Mouse (Mus musculus) limb, embryonic 12.5 days (tissue): Measurements from ENCODE around the gene Senp7. TPM values are rescaled to one million over a fixed set of nuclear protein-coding genes. Genes with fewer than 3 reads are reported as not detected.
"Not testable (repeated sequence)": the region's sequence is repeated elsewhere in the genome, so short reads cannot be mapped to it uniquely, and the experiment has no call there.

Source experiments
- ATAC-seq: fragments of 200-750 bp; cut with Nextera tagmentation; 2 replicates; pipeline ENCODE4 v1.8.0; 2017; ENCODE audit warnings: low read depth, moderate TSS enrichment; ENCODE audit not compliant: insufficient number of reproducible peaks, insufficient read depth, low FRiP score, low TSS enrichment
- H3K27ac ChIP-seq: fragments of 300-500 bp; sonication (generic); 2 replicates; pipeline ENCODE4 v1.5.1; 2016; ENCODE audit warnings: mild to moderate bottlenecking, moderate library complexity
- H3K27me3 ChIP-seq: fragments of 300-500 bp; sonication (generic); 2 replicates; pipeline ENCODE4 v1.6.1; 2016; ENCODE audit warnings: mild to moderate bottlenecking, moderate library complexity
- H3K36me3 ChIP-seq: fragments of 300-500 bp; sonication (generic); 2 replicates; pipeline ENCODE4 v1.6.1; 2016; ENCODE audit warnings: mild to moderate bottlenecking, moderate library complexity
- H3K4me1 ChIP-seq: fragments of 300-500 bp; sonication (generic); replicated peaks from 2 replicates; pipeline ENCODE4 v1.6.1; 2016
- H3K4me2 ChIP-seq: fragments of 300-500 bp; sonication (generic); 2 replicates; pipeline ENCODE4 v1.6.1; 2016; ENCODE audit warnings: mild to moderate bottlenecking, moderate library complexity
- H3K4me3 ChIP-seq: fragments of 300-500 bp; sonication (generic); replicated peaks from 2 replicates; pipeline ENCODE4 v1.5.1; 2016; ENCODE audit warnings: mild to moderate bottlenecking
- H3K9ac ChIP-seq: fragments of 300-500 bp; sonication (generic); replicated peaks from 2 replicates; pipeline ENCODE4 v1.6.1; 2016; ENCODE audit warnings: mild to moderate bottlenecking, moderate library complexity
- H3K9me3 ChIP-seq: fragments of 300-500 bp; sonication (generic); 2 replicates; pipeline ENCODE4 v1.6.1; 2016; ENCODE audit warnings: mild to moderate bottlenecking, moderate library complexity
- WGBS: fragments of 180-500 bp; shearing (Covaris S2); methylation state at CpG from one replicate; pipeline ENCODE4 v1.1.7; 2016; 5-methylcytosine and 5-hydroxymethylcytosine counted together
- polyA plus RNA-seq: library from polyadenylated mRNA; unstranded; fragments of >200 nt; fragmentation: Nextera tagmentation; extraction: Ambion mirVana; gene quantifications from 2 replicates; pipeline ENCODE4 v1.2.1, GENCODE M21; 2016

Senp7 gene
- polyA plus RNA-seq, 1 experiment from 2014 or later, result 39.2 TPM

DNA sequence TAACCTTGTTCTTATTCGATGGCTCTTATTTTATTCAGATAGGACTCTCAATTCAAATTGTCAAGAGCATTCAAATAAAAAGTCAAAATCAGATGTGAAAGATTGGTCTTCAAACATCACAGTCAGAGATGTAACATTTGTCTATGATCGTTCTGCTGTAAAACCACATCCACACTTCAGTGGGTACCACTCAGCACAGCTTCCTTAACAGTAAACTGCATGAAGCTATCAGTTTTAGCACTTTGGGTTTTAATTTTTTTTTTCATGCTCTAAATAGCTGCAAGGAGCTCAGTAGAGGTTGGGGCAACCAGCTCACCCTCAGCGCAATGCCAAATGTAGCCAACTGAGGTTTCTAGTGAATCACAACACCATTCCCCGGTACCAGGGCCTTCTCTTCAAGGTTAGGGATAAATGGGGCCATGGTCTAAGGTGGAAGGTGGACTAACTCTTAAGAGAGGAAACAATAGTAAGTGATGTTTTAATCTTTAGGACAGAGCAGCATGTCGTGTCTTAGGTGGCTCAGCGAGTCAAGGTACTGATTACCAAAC, 20.5 kb downstream of the Senp7 start:
- H3K27ac ChIP-seq, result no peak overlapping the region
- WGBS, result 89% methylated on average over 6 of the region's 6 CpGs
- no peak overlapping the region for H3K4me2 ChIP-seq
- ATAC-seq, result no peak
- H3K27me3 ChIP-seq, result no peaks in the 10 kb centered on the region
- H3K36me3 ChIP-seq, result no peaks in the 10 kb centered on the region
- no peak overlapping the region for H3K4me3 ChIP-seq
- H3K9me3 ChIP-seq, result no peaks in the 10 kb centered on the region
- H3K4me1 ChIP-seq, result no peaks in the 10 kb centered on the region
- no peak overlapping the region for H3K9ac ChIP-seq

DNA sequence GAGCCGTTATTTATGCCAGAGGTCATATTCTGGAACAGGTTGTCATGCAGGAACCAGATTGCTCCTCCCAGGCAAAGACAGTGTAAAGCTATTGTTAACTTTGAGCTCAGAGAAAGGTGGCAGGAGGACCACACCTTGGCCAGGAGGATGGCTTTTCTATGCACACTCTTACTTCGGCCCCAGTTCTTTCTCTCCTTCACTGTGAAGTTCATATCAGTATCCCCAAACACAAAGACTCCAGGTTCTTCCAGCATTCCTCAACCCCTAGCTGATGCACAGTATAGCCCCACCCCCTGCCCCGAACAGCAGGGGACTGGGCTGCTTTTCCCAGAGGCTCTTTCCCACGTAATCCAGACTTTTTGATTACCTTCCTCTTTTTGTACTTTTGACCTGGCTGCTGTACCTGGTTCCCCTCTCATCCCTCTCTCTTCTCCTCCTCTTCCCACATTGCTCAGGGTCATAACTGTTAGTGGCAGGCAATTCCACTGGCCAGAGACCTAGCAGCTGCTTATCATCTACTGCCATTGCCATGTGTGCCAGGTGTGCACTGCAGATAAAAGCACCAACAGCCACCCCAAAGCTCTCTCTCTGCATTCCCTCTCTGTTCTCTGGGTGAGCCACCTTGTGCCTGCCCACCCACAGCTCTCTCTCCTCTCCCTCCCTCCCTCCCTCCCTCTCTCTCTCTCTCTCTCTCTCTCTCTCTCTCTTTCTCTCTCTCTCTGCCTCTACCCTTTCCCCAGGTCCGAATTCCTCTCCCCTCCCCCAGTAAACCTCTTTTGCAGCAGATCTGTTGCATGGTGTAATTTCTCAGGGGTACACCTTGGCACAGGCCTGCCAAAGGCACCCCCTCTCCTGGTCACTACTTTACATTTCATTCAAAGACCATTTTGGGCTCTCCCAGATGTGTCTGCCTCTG, 23.4 kb downstream of the Senp7 start:
- ATAC-seq, result no peak
- WGBS, result 42% methylated on average over 5 of the region's 5 CpGs
- no peak overlapping the region for H3K27ac ChIP-seq

DNA sequence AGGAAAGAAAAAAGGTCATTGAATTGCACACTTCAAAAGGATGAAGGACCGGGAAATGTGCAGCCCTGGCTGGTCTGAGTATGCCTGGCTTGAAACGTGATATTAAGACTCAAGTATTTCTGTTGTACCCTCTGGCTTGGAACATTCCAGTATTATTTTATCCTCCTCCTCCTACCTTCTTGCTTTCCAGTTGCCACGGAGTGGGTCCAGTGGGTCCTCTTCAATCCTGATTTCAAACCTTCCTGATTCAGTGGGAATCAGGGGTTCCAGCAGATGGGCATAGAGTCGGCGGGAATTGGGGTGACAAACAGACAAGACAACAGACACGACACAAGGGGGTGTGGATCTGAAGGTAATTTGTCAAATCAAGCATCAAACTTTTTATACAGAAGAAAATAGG, 24.4 kb downstream of the Senp7 start:
- Histone ChIP-seq H3K4me3 (no peak overlapping the region), H3K36me3 (no peaks in the 10 kb centered on the region), H3K9me3 (no peaks in the 10 kb centered on the region), H3K4me2 (no peak overlapping the region), H3K27ac (no peak overlapping the region), H3K9ac (no peak overlapping the region), H3K27me3 (no peaks in the 10 kb centered on the region), H3K4me1 (no peaks in the 10 kb centered on the region; the same call in 1 of the 2 replicates)
- ATAC-seq, result no peak
- WGBS, result 85% methylated on average over 6 of the region's 6 CpGs

More for the DNA sequence above, 23.4 kb downstream of the Senp7 start:
- no peaks in the 10 kb centered on the region for H3K27me3 ChIP-seq
- H3K4me3 ChIP-seq, result no peak overlapping the region
- no peaks in the 10 kb centered on the region; the same call in 1 of the 2 replicates for H3K4me1 ChIP-seq
- no peak overlapping the region for H3K4me2 ChIP-seq
- no peaks in the 10 kb centered on the region for H3K36me3 ChIP-seq
- H3K9ac ChIP-seq, result no peak overlapping the region
- no peaks in the 10 kb centered on the region for H3K9me3 ChIP-seq

DNA sequence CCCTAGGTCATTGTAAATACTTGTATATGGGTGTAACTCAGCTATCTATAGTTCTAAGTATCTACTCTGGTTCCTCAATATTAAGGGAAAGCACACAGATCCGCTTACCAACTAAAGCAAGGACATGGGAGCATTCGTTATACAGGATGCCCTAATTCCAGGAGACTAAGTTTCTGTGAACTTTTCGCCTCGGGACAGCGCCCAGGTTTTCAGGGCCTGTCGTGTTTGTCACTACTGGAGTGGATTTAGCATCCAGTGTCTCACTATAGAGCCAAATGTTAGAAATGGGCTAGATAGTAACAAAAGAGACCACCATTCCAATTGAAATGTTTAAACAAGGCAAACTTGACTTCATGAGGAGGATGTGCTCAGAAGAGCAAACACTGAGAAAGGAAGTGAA, 25.0 kb downstream of the Senp7 start:
- not testable (repeated sequence) for H3K4me3 ChIP-seq, H3K9me3 ChIP-seq, H3K27ac ChIP-seq, H3K27me3 ChIP-seq, H3K4me2 ChIP-seq, H3K9ac ChIP-seq, H3K36me3 ChIP-seq, ATAC-seq, H3K4me1 ChIP-seq
- 91% methylated on average over 6 of the region's 6 CpGs for WGBS

DNA sequence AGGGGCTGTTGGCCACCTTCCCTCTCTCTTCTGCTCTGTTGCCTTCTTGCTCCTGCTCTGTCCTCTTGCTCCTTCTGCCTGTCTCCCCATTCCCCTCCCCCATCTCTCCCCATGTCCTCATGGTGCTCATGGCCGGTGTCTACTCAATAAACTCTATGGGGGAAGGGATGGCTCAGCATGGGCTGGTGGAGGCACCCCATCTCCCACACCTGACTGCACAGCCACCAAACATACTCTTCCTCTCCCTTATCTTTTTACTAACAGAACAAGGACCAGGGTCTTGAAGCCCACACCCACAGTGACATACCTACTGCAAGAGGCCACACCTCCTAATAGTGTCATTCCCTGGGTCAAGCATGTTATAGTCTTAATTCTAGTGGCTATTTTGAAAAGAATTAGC, 26.0 kb downstream of the Senp7 start:
- Histone ChIP-seq H3K4me1 (no peaks in the 10 kb centered on the region; the same call in 1 of the 2 replicates), H3K27me3 (no peaks in the 10 kb centered on the region), H3K4me3 (no peak overlapping the region), H3K27ac (no peak overlapping the region), H3K9ac (no peak overlapping the region), H3K36me3 (peaks cover 3% of the 10 kb centered on the region; the same call in 1 of the 2 replicates), H3K9me3 (no peaks in the 10 kb centered on the region), H3K4me2 (no peak overlapping the region)
- ATAC-seq, result no peak
- WGBS, result 84% methylated on average over 1 of the region's 1 CpGs

DNA sequence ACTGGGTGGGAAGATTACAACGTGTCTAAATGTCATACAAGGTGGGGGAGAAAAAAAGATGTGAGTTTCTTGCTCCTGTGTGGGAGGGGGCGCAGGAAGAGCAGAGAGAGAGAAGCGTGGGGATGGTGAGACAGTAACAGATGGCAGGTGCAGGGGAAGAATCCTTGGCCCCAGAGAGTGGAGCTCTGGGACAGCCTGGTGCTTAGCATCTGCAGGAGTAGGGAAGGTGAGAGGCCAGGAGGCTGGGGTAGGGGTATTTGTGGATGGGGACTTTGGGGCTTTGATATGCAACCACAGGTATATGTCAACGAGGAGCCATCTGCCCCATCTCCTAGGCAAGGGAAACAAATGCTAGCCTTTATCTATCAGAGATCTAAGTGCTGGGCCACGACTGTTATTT, 26.4 kb downstream of the Senp7 start:
- no peaks in the 10 kb centered on the region for H3K9me3 ChIP-seq
- 0 out of 2 replicates have a peak overlapping the region, but pooled peaks have one; percentile 89 for H3K27ac ChIP-seq
- H3K4me2 ChIP-seq, result peak overlapping the region; percentile 57; the same call in 1 of the 2 replicates
- no peaks in the 10 kb centered on the region for H3K27me3 ChIP-seq
- no peak overlapping the region; the same call in 1 of the 2 replicates for H3K9ac ChIP-seq
- 76% methylated on average over 5 of the region's 5 CpGs for WGBS
- no peaks in the 10 kb centered on the region; the same call in 1 of the 2 replicates for H3K4me1 ChIP-seq
- ATAC-seq, result no peak
- no peak overlapping the region for H3K4me3 ChIP-seq
- H3K36me3 ChIP-seq, result peaks cover 3% of the 10 kb centered on the region; the same call in 1 of the 2 replicates

DNA sequence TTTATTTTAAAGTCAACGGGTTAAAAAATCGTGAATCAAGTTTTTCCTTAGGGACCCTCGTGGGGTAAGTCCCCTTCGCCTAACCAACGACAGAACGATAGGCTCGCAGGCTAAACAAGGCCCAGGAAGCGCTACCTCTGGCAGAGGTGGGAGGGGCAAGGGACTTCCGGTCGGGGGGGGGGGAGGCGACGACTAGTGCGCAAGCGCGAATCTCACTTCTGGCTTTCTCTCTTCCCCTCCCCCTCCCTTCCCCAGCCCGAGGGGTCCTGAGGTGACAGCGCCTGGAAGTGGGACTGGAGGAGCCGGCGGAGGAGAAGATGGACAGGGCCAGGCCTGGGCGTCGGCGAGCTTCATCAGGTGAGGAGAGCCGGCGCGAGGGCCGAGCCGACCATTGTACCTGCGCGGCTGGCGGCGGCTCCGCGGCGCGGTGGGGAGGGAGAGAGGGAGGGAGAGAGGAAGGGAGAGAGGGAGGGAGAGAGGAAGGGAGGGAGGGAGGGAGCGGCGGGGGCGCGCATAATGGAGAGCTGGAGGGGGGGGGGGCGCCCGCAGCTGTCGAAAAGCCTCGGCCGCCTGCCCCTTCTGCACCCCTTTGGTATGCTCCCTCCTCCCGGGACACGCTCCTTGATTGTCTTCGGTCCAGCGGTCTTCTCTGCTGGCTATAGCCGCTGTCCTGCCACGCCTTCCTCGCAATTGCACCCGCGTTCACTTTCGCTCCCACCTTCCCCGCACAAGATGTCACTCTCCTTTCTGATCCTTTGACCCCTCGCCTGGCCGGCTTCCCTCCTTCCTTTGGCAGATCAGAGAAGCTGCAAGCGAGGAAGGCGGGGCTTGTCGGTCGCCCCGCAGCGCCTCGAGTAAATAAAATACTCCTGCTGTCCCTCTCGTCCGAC, 27.3 kb downstream of the Senp7 start:
- peak; percentile 90 for ATAC-seq
- no peaks in the 10 kb centered on the region for H3K9me3 ChIP-seq
- under 1% methylated on average over 54 of the region's 66 CpGs for WGBS

DNA sequence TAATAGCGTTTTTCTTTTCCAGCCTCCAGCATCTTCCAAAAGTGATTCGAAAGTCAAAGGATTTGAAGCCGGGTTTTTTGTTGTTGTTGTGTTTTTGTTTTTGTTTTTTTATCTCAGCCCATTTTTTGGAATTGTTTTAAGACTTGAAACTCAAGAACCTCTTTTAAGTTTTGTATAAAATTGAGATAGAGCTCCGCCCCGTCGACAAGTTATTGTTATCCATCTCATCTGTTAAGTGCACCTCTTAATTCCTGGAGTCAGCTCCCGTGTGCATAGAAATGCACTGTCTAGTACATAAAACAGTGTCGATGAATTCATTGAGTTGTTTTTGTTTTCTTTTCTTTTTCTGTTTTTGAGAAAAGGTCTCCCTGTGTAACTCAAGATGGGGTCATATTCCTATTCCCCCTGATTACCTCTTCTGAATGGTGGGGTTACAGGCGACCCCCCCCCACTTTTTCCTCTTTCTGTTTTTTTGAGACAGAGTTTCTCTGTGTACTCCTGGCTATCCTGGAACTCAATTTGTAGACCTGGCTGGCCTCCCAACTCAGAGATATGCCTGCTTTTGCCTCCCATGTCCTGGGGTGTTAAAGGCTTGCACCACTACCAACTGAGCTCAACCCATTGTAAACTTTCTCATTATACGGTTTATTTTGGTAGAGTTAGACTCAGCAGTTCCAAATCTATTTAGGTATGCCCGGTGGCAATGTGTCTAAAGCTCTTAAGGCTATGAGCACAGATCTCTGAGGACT, 28.2 kb downstream of the Senp7 start:
- Histone ChIP-seq H3K4me3 (peak overlapping the region; percentile 73), H3K9ac (peak overlapping the region; percentile 78), H3K4me2 (peak overlapping the region; percentile 57), H3K36me3 (peaks cover 3% of the 10 kb centered on the region; the same call in 1 of the 2 replicates), H3K4me1 (no peaks in the 10 kb centered on the region; the same call in 1 of the 2 replicates), H3K9me3 (no peaks in the 10 kb centered on the region), H3K27me3 (no peaks in the 10 kb centered on the region), H3K27ac (peak overlapping the region; percentile 89)
- no peak for ATAC-seq
- 14% methylated on average over 11 of the region's 11 CpGs for WGBS

More for the DNA sequence above, 27.3 kb downstream of the Senp7 start:
- H3K27ac ChIP-seq, result peak overlapping the region; percentile 89
- peaks cover 3% of the 10 kb centered on the region; the same call in 1 of the 2 replicates for H3K36me3 ChIP-seq
- H3K4me2 ChIP-seq, result peak overlapping the region; percentile 57
- no peaks in the 10 kb centered on the region; the same call in 1 of the 2 replicates for H3K4me1 ChIP-seq
- peak overlapping the region; percentile 73 for H3K4me3 ChIP-seq
- peak overlapping the region; percentile 78 for H3K9ac ChIP-seq
- H3K27me3 ChIP-seq, result no peaks in the 10 kb centered on the region

DNA sequence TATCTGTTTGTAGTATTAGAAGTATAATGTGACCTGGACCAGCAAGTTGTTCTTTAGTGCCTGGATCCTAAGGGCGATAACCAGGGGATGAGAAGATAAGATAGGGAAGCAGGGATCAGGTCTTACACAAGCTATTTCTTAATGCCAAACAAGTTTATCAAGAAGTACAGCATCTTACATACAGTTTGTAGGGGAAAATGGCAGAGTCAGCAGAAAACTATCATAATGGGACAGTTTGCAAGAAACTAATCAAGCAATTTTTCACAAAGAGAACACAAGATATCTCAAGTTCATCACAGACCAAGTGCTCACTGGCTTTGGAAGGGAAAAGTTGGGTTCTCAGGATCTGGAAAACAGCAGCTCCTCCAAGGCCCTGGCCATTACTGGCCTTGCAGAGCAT, 31.3 kb downstream of the Senp7 start:
- no peak overlapping the region for H3K4me2 ChIP-seq
- no peaks in the 10 kb centered on the region; the same call in 1 of the 2 replicates for H3K4me1 ChIP-seq
- H3K27ac ChIP-seq, result no peak overlapping the region
- H3K4me3 ChIP-seq, result no peak overlapping the region
- WGBS, result 100% methylated on average over 1 of the region's 1 CpGs
- no peak for ATAC-seq
- no peaks in the 10 kb centered on the region for H3K27me3 ChIP-seq
- no peaks in the 10 kb centered on the region for H3K9me3 ChIP-seq
- peaks cover 15% of the 10 kb centered on the region; the same call in 1 of the 2 replicates for H3K36me3 ChIP-seq
- H3K9ac ChIP-seq, result no peak overlapping the region

DNA sequence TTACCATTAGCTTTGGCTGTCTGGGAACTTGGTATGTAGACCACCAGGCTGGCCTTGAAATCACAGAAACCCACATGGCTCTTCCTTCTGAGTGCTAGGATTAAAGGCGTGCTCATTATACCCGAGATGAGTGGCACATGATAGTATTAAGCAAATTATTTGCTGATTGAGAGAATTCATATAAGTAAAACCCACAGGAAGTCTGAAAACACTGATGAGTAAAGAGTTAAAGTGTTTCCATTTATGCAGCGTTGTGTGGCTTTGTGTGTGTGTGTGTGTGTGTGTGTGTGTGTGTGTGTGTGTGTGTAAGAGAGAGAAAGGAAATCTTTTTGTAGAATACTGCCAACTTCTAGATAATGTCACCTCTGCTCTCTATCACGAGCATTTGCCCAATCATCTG, 33.6 kb downstream of the Senp7 start:
- no peak overlapping the region for H3K9ac ChIP-seq
- no peak for ATAC-seq
- no peaks in the 10 kb centered on the region for H3K9me3 ChIP-seq
- H3K4me1 ChIP-seq, result no peaks in the 10 kb centered on the region
- H3K27me3 ChIP-seq, result no peaks in the 10 kb centered on the region
- no peak overlapping the region for H3K4me3 ChIP-seq
- peaks cover 25% of the 10 kb centered on the region; the same call in 1 of the 2 replicates for H3K36me3 ChIP-seq
- 88% methylated on average over 4 of the region's 4 CpGs for WGBS
- H3K4me2 ChIP-seq, result no peak overlapping the region
- H3K27ac ChIP-seq, result no peak overlapping the region
